Mouse (Mus musculus) urinary bladder, postnatal 10 days (tissue): ENCODE results near the gene Trim42.

Source experiments
- DNase-seq: peaks from one replicate; pipeline ENCODE4 v3.0.0; 2022; ENCODE audit warnings: low spot score

Trim42 gene

DNA sequence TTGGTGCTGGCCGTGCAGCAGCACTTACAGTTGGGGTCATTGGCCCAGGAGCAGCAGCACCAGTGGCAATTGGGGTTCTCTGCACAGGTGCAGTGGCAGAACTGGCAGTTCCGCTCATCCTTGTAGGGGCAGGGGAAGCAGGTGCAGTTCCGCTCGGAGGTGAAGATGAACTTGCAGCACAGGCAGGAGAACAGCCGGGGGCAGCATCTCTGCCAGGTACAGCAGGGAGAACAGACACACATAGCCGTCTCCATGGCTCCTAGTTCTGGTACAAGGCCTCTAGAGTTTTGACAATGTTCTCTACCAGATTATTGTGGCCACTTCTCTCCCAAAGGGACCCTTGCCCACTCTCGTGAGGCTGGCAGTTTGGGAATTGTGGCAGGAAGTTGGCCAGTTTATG lies at the start of gene Trim42:
TSS of gene Trim42 (minus strand) at position 368 of the 400 bp plus-strand sequence.
- no peak for DNase-seq

DNA sequence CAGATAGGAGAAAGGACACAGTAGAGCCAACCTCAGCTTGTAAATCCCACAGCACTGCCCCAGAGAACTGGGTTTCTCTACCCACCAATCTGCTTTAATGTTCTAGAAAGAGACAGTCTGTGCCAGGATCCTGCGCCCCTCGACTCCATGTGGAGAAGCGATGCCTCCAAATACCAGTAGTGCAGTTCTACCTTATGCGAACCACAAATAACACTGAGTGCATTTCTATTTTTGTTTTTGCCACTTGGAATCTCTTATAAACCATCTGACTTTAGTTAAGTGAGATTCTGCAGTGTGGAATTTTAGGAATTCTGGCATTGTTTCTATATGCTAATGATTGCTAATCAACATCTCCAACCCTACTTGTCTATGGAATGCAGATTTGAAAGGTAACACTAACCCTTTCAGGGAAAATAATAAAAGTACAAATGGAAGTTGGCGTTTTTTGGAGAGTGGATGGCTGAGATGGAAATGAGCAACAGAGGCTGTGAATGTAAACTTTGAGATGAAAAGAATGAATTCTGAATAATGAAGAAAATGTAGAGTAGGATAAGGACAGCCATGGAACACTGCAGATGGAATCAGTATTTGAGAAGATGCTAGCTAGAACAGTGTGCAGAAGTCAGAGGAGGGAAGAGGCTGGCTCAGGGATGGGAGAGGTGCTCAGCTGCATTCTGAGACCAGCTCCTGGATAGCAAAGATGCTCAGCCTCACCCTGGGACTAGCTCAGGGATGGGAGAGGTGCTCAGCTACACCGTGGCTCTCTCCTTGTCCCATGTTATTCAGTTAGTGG lies 45.3 kb upstream of the Trim42 start:
- no peak for DNase-seq

DNA sequence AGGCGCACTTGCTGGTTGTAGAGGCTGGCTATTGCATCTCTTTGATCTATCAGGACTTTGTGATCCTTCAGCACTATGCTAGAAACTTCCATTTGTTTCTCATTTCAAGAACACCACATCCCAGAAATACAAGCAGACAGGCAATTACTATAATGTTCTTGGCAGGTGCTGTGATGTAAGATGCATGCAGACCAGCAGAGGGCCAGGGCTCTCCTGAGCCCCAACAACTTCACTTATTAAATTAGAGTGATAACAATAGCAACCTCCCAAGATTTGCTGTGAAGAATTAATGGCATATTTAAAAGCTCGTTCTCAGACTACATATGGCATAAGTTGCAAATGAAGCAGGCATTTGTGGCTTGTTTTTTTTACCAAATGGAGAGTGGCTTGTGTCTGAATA lies 38.4 kb upstream of the Trim42 start:
- DNase-seq: no peak

DNA sequence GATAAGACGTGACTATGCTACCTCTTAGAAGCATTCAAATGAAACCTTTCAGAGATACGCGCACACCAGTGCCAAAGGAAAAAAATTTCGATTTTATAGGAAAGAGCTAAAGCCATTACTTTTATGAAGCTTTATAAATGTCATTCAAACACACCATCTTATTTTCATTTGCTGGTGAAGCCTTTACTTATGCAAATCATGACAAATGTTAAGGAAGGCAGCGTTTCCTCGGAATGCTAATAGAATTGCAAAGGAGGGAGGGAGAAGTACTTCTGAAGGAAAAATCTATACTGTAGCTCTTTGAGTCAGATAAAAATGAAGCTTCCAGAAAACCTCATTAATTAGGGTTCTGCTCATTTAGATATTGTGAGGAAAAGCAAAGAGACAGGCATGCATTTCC lies 13.3 kb downstream of the Trim42 start:
- no peak for DNase-seq

DNA sequence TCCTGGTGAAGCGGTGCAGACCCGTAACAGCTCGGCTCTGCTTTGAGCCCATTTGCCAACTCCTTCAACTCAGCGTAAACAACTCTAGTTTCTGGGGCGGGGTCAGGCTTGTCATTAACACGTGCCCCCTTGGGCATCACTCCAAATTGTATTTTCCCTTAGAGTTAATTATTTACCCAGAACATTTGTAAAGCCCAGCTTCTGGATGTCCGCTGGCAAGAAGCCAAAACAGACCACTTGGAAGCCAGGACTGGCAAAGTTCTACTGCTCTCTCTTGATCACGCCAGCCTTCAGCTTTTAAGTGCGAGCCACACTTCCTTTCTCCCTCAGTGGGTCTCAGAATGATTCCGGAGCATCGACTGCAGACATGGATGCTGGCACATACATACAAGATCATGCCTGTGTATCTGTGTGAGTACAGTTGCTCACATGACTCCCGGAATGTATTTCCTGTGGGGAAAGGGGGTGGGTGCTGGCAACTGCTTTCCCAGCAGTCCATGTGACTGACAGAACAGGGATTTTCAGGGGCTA lies 24.9 kb downstream of the Trim42 start:
- DNase-seq: no peak

DNA sequence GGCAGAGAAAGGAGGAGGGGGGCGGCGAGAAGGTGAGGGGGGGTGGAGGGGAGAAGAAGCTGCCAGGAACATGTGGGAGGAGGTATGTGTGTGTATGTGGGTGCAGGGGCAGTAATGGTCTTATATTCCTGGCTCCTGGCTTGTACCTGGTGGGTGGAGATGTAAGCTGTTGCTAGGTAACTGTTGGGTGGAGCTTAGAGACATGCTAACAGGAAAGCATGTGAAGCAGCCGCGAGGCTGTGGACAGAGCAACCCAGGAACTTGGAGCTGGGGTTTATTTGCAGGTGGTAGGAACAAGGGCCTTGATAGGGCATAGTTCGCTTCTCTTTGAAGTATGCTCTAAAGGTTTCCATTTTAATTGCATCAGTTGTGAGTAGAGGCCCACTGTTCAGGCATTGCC lies 28.0 kb downstream of the Trim42 start:
- no peak for DNase-seq

DNA sequence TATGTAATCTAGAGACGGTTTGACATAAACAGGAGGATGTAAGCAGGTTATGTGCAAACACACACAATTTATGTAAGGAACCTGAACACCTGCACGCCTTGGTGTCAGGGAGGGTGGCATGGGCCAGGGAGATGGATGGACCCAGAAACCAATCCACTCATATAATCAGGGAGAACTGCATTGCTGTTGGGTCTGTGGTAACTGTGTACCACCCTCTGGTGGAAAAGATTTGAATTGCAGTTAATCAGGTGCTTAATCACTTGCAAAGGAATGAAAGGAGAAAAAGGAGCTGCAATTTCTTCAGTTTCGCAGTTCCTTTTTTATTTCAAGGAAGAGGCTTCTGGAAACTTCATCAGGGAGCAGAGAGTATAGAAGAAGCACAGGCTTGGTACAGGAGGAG lies 46.9 kb downstream of the Trim42 start:
- DNase-seq: no peak

DNA sequence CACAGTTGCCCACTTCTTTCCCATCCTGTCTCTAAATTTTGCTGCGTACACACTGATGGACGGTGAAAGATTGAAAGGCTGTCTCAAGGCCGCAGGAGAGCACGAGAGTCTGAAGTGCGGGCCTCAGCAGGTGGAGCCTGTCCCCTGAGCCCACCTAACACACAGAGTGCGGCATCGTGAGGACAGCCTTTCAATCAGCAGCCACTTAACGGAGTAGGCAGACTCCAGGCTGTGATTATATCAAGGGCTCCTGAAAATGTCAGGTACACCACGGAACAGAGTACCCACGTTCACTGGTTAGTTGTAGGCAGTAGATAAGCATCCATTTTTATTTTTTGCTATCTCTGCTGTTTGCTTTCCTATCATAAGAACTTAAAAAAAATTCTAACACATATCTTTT lies 47.6 kb downstream of the Trim42 start:
- DNase-seq: no peak

DNA sequence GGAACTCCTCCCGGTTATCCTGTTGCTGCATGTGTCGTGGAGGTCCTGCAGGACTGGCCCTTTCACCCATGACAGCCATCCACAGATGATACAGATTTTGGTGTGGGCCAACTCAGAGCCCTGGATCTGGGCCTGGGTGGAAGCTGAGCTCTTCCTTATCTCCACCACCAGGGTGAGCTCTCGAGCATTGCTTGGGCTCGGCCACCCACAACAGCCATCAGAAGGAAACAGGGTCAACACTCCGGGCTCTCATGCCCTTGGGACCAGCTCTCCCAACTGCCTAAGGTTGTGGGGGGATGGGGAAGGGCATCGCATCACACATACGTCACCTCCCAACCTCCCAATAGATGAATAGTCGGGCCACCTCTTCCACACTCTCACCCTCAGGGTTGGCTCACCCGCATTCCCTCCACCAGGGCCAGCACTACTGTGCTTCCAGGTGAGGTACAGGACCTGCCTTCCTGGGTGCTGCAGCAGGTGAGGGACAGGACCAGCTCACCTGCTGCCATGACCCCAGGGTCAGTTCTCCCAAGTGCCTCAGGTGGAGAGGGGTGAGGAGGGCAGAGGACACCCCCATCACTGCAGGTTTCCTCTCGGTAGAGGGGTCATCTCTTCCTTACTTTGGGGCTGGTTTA lies 54.2 kb downstream of the Trim42 start:
- DNase-seq: no peak

DNA sequence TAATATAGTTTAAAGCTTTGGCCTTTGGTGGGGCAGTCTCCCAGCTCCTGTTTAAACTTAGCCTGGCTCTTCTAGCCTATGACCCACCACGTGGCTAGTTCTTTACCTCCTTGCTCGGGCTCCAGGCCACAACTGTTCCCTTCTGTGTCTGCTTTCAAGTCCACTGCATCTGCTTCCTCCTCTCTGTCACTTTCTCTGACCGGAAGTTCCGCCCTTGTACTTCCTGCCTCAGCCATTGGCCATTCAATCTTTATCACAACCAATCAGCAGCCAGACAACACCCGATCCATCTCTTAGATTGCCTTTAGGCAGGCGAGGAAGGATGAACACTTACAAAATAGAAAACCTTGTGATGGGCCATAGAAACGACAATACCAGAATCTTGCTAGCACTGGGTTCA lies 58.1 kb downstream of the Trim42 start:
- no peak for DNase-seq

DNA sequence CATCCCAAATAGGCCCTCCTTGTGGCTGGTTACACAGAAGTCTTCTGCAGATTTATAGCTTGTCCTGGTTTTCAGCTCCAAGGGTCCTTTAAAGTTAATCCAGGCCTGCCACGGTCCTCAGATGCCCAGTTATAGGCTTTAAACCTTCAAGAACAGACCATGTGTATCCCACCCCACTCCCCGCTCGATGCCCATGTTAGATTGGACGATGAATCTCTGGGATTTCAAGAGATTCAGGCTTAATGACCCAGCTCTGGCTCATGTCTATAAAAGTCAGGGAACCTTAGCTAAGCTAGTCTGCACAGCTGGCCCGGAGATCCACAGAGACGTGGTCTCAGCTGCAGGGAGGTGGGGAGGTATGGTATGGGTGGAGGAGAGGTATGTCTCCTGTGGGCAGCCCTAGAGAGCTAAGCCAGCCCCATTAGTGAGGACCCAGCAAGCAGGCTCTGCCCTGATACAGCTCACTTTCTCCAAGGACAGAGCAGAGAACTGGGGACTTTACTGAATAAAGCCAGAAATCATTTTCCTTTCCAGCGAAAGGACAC lies 60.2 kb downstream of the Trim42 start:
- DNase-seq: no peak

DNA sequence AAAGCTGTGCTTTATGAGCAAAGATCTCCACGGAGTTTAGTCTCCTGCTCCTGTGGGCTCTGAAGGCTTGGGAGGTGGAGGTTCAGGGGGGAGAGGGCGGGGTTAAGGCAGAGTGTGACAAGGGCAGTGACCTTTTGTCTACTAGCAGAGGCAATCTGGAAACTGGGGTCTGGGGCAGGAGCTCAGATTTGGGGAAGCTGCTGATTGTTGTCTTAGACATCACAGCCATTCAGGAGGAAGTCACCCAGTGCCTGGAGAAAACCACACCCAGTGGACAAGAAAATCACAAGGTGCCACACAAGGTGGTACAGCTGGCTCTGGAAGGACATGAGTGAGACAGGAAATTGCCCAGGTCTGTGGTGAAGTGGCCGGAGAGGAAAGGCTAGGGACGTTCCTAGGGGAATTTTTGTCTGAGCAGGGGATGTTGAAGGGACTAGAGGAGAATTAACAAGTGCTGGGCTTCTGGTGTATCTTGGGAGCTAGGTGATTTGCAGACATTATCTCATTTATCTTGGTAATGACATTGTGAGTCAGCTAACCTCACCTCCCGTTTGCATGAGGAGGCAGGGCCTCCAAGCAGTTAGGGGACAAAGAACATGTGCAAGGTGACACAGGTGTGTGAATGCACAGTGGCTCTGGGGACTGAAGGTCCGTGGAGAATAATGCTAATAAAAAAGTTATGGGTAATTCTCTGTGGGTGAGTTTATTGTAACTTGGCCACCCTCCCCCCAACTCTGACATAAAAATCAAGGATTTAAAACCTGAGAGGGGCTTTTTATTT lies 61.9 kb downstream of the Trim42 start:
- no peak for DNase-seq
